Mouse (Mus musculus): Measurements from ENCODE around the gene Syt17.
A peak's percentile ranks its signal among the peaks of the same experiment; 100 is the strongest.

Gene Syt17

DNA sequence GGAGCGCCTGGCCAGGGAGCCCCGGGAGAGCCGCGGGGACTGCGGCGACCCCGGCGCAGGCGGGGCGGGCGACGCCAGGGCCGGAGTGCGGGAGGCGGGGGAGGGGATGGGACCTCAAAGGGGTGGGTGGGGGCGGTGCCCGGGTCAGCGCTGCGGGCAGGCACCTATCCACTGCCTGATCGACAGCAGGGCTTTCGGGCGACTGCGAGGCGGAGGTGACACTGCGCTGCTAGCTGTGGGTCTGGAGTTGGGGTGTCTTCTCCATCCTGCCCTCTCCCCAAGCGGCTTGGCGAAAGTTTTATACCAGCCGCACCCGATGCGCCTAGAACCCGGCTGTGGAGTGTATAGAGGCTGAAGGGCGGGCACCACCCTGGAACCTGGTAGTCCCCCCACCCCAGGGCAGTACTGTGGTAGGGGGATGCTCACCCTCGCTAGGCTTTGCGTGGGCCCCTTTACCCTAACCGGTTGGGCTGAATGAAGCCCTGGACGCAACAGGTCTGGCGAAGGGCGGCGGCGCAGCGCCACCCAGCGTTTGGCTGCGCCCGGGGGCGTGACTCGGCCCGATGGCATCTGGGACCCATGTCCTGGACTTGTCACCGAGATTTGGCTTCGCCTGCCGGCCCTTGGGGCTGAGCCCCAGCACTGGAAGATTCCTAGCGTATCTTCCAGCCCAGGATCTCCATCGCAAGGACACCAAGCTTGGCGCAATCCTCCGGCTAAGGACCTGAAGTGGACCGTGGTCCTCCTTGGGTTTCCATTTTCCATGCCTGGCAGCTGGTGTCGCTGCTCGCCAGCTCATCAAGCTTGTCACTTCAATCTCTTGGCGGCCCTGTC lies at the start of gene Syt17:
Gene Syt17, minus strand, starts transcription at position 89 of the 834 bp plus-strand sequence.
- DNase-seq (ENCODE audit: low spot score) = peak; percentile 89

- DNase-seq (ENCODE audit: low spot score) = no peak
Observed at GRCm38 (mm10) chr7:118494892-118495579, 47.0 kb upstream of the Syt17 start.

- DNase-seq (ENCODE audit: low spot score) = no peak
Observed at GRCm38 (mm10) chr7:118493892-118494291, 45.9 kb upstream of the Syt17 start.

- peak; percentile 61 for DNase-seq (ENCODE audit: low spot score)
Observed at GRCm38 (mm10) chr7:118491431-118492147, 43.6 kb upstream of the Syt17 start, which contains the start of gene Itpripl2. Itpripl2 (minus strand) TSS chr7:118491975.

- DNase-seq (ENCODE audit: low spot score) = peak; percentile 47
Observed at GRCm38 (mm10) chr7:118490666-118491430, 42.8 kb upstream of the Syt17 start.

DNA sequence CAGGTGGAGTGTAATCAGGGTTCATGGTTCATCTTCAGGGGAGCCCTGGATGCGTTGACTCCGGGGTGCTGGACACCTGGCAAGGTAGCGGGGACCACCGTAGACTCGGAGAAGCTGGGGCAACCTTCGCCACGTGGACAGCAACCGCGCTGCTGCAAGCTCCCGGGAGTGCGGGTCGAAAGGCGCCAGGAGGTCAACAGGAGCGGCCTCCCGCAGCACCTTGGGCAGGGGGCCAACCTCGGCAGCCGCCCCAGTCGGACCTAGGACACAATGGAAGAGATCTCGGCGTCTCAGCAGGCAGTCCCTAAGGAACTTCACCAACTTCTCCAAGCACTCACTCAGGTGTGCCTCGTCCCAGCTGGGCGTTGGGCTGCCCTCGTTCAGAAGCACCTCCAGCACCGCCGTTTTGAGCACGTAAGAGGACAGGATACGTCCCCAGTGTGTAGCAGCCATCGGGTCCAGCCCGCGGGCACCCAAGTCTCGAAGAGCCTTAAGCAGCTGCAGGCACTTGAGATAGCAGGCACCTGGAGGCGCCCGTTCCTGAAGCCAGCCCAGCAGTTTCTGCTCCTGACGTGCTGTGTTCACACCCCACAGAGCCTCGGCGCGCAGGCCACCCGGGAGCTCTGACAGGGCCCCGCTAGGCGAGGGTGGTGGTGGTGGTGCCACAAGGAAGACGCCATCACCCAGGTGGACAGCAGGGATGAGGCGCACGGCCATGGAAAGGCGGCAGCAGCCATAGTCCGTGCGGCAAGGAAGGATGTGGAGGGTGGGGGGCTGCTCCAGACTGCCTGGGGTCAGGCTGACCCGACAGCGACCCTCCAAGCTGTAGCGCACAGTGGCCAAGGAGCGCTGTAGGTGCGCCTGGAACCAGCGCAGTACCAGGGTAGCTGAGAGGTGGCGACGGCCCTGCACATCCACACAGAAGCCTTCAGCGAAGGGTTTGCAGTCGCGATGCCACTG lies 42.0 kb upstream of the Syt17 start:
- DNase-seq (ENCODE audit: low spot score) = no peak

DNA sequence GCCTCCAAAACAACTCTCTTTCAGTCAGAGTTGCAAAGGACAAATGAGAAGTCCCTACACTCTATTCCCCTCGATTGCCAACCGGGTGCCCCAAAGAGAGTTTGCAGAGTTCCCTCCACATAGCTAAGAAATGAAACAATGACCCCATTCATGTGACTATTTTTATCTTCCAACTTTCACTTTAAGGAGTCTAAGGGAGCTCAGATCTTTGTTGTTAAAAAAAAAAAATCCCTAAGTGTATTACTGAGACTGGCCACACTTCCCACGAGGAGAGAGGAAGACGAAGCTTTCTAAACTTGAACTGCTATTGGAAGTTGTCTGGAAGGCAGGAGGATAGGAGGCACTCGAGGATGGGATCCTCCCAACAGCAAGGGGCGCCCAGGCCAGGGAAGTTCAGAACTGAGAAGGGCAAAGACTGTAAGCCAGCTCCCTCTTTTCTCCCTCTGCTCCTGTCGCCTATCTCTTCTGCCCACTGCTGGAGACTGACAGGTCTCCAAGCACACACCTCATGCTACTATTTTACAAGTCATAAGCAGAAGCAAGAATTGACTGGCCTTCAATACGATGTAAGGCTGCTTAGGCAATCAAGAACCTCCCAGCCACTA lies 40.1 kb upstream of the Syt17 start:
- DNase-seq (ENCODE audit: low spot score) = no peak

- DNase-seq (ENCODE audit: low spot score) = no peak
Observed at GRCm38 (mm10) chr7:118486917-118487316, 38.9 kb upstream of the Syt17 start.

DNA sequence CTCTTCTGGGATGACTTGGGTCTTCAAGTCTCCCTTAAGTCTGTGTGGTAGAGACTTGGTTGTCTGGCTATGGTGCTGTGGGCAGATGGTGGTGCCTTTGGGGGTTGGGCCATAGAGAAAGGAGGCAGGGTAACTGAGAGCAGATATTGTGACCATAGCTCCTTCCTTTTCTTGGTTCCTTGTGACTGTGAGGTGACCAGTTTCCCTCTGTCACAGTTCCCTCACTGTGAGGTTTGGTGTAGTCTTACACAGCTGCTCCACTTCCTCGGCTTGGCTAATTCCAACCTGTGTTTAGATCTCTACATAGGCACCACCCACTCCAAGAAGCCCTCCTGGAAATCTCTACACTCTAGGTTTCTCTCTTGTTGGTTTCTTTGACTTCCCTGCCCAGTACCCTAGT lies 36.0 kb upstream of the Syt17 start:
- DNase-seq (ENCODE audit: low spot score) = no peak

- DNase-seq (ENCODE audit: low spot score) = no peak
Observed at GRCm38 (mm10) chr7:118482001-118482400, 34.0 kb upstream of the Syt17 start.

DNA sequence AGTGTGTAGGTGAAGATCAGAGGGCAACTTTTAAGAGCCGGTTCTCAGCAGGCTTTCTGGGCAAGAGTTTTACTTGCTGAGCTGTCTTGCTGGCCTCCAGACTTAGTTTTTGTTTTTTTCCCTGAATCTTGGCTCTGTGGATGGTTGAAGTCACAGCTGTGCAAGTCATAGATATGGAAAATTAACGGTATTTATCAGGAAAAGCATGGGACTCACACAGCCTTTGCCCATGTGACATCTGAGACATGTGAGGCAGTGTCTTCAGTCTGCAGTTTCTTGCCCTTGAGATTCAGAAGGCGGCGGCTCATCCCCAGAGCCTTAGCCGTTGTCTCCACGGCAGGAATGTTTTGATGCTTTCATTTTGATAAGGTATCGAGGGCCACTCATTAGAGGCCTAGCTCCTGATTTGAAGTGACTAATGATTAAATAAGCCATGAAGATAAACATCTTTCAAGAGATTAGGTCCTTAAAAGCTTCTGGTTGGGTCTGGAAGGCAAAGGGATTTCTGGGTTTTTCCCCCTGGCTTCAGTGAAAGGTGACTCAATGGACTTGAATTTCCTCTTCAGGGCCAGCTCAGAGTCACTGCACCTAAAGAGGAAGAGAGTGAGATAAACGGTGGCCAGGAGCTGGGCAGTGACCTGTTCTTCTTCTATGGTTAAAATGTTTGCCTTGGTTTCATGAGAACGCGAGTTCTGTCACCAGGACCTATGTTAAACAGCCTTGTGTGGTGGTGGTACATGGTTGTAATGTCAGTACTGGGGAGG lies 33.2 kb upstream of the Syt17 start:
- no peak for DNase-seq (ENCODE audit: low spot score)

- no peak for DNase-seq (ENCODE audit: low spot score)
Observed at GRCm38 (mm10) chr7:118480160-118480709, 32.2 kb upstream of the Syt17 start.

GRCm38 (mm10) chr7:118478835-118479312 lies 30.9 kb upstream of the Syt17 start:
- no peak for DNase-seq (ENCODE audit: low spot score)

DNA sequence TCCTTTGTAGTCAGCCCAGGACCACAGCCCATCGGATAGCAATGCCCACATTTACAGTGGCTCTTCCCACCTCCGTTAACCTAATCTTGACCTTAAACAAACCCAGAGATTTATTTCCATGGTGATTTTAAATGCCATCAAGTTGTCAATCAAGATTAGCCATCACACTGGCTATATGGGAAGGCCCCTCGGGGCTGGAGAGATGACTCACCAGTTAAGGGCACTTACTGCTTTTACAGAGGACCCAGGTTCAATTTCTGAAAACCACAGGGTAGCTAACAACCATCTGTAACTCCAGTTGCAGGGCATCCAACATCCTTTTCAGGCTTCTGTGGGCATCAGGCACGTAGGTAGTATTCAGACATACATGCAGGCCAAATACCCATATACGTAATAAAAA lies 28.4 kb upstream of the Syt17 start:
- no peak for DNase-seq (ENCODE audit: low spot score)

DNA sequence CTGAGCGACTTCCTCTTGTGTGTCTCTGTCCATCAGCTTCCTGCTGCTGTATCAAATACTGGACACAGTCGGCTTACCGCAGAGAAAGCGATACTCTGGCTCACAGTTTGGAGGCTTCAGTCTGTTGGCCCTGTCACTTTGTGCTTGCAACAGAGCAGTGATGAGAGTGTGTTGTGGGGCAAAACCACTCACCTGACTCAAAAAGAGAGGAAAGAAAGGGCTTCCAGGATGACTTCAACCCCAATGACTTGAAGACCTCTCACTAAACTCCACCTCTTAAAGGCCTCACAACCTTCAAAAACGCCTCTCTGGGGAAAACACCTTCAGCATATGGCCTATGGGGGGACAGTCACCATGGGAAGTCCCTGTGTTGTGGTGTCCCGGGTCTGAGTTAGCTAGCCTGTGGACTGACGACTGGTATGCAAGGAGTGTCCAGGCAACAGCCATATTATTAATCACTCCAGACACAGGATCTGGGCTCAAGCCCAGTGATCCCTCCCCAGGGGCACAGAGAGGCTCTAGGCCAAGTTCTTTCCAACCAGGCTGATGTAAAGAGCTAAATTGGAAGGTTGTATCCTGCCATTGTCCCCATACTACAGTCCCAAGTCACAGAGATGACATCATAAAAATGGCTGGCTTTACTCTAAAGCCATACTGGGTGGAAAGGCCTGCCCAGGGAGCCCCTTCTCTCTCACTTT lies 27.1 kb upstream of the Syt17 start:
- no peak for DNase-seq (ENCODE audit: low spot score)

DNA sequence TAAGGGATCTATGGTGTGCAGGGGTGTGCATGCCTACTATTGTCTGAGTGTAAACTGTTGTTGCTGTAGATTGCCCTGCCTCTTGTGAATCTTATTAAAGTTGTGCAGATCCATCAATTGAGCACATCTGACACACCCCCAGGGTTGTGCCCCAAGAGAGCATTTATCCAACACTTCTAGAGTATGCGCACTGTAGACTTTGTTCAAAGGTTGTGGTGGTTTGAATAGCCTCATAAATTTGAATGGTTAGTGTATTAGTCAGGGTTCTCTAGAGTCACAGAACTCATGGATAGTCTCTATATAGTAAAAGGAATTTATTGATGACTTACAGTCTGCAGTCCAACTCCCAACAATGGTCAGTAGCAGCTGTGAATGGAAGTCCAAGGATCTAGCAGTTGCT lies 24.9 kb upstream of the Syt17 start:
- no peak for DNase-seq (ENCODE audit: low spot score)

- DNase-seq (ENCODE audit: low spot score) = no peak
Observed at GRCm38 (mm10) chr7:118468060-118468459, 20.0 kb upstream of the Syt17 start.

DNA sequence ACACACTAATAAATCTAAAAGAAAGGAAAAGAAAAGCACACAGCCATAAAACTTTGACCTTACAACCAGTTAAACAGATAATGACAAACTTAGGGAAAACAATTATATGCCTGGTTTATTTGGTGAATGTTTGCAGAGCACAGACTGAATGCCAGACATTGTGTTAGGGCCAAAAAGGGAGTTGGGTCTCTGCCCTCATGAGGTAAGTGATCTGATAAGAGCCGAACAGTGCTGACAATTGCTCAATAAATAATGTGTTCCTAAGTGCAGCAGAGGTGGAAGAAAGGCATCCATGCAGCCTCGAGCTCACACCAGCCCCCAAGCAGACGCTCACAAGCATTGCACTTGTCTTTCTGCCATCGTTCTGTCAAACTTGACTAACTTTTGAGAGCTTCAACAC lies 16.4 kb upstream of the Syt17 start:
- no peak for DNase-seq (ENCODE audit: low spot score)

All from retina, embryonic 14.5 days (tissue).